Mouse (Mus musculus) R1 (cell line): Measurements from ENCODE around the gene Man2b2.

ENCODE experiments used
- DNase-seq: peaks from one replicate; pipeline ENCODE4 v3.0.0-alpha.2; 2018; ENCODE audit warnings: low read depth, low spot score

Gene Man2b2

DNA sequence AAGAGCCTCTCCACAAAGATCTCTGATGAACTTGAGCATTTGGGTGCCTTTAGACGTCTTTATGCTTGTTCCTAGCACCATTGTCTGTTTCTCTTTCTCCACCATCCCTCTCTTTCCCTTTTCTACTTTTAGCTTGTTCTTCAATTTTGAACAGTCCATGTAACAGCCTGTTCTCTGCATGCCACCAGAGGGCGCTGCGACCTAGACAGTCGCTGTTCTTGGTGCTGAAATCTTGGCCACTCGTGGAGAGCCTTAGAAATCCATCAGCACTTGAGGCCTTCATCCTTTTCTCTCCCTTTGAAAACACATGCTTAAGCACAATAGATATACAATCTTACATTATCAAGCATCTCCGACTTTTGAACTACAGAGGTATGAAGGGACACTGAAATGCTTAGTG lies 5.5 kb upstream of the Man2b2 start:
- peak; percentile 69 for DNase-seq

DNA sequence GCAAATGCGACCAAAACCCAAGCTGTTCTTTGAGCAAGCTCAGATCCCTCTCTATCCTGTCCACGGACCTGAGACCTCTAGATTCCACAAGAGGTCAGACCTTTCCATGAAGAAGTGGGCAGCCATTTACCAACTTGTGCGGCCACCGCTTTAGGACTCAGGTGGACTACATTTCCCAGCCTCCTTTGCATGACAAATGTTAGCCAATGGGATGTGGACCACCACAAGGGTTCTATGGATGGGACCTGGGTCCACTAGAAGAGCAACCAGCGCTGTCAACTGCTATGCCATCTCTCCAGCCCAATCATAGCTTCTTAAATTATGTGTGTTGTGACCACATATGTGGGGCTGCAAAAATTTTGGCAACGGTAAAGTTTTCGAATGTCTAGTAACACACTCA lies 819 bp upstream of the Man2b2 start:
- peak; percentile 69 for DNase-seq

DNA sequence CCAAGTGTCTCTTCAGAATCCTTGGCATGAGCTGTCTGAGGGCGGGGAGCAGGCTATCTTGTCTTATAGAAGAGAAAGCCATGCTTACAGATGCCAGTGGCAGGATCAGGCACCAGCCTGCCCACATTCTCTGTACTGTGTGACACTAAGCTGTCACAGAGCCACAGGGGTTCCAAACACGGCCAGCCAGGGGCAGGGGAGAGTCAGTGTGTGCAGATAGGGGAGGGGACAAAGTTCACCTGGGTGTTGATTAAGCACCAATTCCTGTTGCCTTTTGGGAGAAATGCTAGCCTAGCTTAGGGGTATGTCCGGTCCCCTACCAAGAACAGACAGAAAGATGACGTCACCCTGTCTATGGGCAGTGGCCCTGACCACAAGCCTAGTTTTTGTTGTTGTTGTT lies 1.4 kb downstream of the Man2b2 start:
- DNase-seq: no peak

DNA sequence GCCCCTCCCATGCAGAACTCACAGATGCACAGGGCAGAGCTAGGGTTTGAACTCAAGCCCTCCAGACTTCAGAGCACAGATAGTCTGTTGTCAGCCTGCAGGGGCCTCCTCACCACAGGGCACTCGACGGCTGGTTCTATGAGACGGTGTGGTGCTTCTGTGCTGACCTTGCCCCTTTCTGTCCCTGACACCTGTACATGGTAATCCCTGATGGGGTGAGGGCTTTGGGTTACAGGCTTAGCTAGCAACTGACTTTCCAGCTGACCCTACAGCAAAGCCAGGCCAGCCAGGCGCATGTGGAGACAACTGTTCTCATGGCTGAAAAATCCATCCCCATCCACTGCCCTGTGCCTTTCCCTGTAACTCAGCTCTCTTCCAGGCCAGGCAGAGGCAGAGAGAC lies 7.5 kb downstream of the Man2b2 start:
- DNase-seq: no peak

DNA sequence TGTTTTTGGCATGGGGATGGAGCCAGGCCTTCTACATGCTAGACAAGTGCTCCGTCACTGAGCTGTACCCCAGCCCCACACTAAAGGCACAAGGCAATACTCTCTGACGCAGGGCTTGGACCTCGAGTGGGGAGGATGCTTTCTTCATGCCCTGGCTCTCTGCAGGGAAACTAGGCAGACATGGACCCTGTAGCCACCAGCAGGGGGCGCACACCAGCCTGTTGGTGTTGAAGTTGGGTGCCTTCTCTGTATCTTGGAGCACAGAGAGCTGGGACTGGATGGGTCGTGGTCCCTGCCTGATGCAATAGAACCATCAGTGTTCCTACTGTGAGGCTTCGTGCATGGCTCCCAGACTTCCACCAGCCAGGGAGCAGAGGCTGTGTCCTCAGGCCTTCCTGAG lies 10.3 kb downstream of the Man2b2 start:
- peak; percentile 74 for DNase-seq

DNA sequence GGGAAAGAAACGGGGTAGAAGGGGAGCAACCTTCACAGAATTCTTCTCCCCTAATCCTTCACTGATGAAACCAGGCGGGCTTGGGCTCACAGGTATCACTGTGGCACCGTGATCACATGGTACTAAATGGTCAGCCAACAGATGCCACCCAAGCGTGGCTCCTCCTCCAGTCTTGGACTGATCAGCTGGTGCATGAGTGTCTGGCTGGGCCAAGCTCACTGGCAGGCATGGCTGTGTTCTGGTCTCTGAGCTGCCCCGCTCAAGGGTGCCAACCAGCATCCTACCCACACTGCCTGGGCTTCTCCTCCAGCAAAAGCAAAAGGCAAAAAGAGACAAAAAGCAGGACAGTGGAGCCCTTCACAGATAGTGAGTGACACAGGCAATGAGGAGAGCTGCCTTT lies 10.7 kb downstream of the Man2b2 start:
- no peak for DNase-seq

DNA sequence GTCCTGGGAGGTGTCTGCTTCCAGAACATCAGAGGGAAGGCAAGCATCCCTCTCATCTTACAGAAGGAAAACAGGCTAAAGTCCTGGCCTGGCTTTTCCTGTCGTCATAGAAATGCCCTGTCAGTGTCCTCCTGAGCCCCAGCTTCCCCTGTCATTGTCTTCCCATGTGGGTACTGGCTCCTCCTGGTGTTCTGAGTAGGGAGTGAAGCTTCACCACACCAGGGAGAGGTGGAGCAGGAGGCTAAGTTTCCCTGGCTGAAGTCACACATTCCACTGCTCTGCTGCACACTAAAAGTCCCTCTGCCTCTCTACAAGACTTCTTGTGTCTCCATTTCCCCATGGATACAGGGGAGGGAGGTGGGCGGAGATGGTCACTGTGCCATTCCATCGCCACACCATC lies 12.7 kb downstream of the Man2b2 start:
- DNase-seq: peak; percentile 53

DNA sequence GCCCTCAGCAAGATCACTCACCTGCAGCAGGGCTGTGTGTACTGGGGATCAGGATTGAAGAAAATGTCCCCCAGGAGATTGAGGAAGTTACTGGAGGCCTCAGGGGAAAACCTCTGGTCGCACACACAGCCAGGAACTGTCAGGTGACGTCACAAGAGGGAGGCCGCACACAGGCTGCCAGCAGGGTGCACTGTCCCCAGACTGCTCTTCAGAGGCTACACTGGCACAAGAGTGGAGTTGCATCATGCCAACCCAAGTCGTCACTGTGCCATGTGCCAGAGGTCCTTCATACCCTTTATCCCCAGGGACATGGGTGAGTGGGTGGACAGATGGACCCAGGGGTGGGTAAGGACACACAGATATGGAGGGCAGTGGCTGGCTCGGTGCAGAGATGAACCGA lies 15.9 kb downstream of the Man2b2 start:
- DNase-seq: no peak

DNA sequence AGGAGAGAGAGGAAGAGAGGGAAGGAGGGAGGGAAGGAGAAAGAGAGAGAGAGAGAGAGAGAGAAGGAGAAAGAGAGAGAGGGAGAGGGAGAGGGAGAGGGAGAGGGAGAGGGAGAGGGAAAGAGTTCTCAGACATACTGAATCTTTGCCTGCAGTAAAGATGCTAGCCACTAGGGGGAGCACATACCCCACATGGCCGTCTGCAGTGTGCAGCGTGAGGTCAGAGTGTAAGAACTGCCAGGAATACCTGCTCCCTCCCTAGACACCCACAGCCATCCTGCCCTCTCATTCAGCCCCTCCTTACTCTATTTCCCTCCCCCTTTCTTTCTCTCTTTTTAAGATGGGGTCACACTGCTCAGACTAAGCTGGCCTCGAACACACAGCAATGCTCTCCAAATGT lies 19.0 kb downstream of the Man2b2 start:
- DNase-seq: peak; percentile 77

DNA sequence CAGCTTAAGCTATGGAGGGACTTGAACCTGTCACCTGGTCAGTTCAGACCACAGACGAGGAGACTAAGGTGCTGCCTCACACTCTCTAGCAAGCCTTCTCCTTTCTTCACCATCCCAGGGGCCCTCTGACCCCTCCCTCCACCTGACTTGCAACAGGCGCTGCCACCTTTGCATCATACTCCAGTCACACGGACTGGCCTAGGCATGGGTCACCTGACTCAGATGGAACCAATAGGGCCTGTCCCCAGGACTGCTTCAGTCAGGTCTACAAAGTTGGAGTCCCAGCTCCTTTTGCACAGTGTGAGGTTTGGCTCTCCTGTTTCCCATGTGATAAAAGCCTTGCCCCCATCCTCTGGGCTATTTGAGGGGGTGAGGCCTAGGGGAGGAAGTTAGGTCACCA lies 19.8 kb downstream of the Man2b2 start:
- DNase-seq: no peak

DNA sequence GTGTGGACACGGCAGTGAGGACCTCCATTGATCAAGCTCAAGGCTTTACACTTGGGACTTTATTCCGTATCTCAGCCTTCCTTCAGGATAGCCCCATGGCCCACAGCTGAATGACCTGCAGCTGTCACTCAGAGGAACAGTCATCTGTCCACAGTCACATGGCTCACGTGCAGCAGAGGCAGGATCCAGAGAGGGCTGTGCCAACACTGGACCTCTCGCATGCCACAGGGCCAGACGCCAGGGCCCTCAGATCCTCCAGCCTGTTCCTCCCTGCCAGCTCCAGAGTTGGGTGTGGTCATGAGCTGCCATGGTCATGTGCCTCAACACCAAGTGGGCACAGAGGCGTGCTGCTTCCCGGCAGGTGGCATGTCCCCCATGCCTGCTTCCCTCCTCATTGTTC lies 21.3 kb downstream of the Man2b2 start:
- no peak for DNase-seq

DNA sequence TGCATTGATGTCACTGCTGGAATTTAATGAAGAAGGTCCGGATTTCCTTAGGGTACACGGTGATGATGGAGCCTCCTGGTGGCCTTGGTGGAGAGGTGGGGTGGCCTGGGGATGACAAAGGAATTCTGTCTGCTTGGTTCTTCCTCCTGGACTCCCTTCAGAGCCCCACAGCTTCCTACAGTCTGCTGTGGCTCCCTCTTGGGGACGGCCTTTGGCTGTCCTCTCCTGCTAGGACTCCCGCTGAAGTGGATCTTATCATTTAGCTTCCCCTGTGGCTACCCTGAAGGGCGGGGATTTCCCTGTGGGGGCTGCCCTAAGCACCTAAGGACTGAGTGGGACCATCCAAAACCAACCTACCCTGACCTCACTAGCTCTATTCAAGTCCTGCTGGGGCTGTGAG lies 23.3 kb downstream of the Man2b2 start:
- DNase-seq: no peak

DNA sequence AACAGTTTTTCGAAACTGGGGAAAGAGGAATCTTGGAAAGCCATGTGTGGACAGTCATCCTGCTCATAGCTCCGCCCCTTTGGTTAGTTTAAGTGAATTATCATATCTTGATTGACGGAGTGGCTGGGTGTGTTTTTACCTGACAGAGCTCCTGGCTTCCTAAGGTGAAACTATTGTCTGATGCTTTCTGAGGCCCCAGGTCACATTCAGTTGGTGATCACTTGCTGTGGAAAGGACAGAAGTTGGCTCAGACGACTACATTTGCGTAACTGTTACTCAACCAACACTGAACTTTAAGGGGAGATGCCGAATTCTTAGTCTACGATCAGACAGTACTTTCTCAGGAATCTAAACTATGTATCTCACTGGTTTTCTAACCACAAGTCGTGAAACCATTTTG lies 33.2 kb downstream of the Man2b2 start:
- peak; percentile 91 for DNase-seq

DNA sequence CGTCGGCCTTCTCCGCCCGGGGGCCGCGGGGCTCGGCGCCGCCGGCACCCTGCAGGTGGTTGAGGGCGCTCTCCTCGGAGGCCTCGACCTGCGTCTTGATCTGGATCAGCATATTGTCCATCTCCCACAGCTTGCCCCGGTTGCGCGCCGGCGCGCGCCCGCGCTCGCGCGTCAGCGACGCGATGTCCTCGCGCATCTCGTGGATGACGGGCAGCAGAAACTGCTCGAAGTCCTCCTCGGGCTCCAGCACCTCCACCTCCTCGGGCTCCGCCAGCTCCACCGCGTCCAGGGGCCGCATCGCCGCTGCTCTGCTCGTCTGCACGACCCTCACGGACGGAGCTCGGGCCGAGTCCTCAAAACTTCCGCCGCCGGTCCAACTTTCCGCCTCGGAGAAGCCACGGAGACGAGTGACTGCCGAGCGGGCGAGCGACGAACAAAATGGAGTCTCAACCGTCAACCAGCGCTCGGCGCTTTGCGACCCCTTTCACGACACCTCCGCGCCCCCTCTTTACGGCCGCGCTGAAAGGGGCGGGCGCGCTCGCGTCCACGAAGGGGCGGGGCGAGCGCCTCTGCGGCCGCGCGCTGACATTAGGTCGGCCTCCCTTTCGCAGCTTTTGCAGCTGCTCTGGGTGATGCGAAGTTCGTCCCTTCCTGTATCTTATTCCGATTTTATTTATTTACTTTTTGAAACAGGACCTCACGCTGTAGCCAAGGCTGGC lies 34.0 kb downstream of the Man2b2 start, which contains the start of gene Mrfap1:
Mrfap1 (minus strand) TSS at position 477 of the 719 bp plus-strand sequence.
- DNase-seq: peak; percentile 96

DNA sequence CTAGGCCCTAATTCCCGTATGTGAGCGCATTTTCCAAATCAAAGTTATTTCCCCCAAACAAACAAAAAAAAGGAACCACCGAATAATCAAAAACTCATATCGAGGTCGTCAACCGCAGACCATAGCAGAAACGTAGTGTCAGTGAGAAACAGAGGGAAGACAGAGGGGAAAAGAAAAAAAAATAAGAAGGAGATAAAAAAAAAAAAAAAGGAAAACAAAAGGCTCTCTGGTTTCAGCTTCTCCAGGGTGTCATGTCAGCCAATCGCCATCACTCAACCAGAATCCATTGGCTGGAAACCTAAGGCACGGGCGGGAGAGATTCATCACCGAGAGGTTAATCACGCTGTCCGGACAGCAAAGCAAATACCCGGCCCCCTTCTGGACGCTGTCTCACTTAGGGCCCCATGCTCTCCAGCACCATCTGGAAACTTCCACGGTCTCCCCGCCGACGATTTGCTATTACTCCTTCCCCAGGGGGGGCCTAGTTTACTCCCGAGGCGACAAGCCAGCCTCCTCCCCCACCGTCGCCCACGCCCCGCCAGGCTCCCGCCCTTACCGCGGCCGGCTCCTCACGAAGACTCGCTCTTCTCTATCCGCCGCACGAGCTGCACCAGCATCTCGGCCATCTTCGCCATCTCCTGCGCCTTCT lies 34.7 kb downstream of the Man2b2 start:
- DNase-seq: peak; percentile 71

DNA sequence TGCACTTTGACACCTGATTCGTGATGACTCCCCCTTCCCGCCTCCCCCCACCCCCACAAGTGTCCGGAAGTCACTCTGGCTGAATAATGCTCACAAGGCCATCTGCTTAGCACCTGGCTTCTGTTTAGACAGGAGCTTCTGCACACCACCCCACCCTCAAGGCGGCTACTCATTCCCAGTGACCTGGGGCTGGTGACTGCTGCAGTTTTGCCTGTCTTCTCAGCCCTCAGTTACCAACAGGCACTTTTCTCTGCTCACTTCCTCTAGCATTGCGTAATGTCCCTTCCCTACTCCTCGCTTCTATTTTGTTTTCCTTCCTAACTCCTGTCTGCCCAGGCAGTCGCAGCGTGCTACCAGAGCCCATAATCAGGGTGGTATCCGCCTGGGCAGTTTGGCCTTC lies 38.6 kb downstream of the Man2b2 start:
- DNase-seq: no peak

DNA sequence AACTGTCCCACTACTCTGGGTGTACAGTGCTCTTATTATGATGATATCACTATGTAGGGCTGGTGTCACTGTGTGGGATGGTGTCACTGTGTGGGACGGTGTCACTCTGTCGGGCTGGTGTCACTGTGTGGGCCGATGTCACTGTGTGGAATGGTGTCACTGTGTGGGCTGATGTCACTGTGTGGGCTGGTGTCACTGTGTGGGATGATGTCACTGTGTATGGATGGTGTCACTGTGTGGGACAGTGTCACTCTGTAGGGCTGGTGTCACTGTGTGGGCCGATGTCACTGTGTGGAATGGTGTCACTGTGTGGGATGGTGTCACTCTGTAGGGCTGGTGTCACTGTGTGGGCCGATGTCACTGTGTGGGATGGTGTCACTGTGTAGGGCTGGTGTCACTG lies 44.4 kb downstream of the Man2b2 start:
- DNase-seq: no peak

DNA sequence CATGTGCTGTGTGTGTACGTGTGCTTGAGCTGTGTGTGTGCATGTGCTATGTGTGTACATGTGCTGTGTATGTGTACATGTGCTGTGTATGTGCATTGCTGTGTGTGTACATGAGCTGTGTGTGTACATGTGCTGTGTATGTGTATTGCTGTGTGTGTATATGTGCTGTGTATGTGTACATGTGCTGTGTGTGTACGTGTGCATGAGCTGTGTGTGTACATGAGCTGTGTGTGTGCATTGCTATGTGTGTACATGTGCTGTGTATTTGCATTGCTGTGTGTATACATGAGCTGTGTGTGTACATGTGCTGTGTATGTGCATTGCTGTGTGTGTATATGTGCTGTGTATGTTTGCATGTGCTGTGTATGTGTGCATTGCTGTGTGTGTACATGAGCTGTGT lies 50.9 kb downstream of the Man2b2 start:
- DNase-seq: no peak

DNA sequence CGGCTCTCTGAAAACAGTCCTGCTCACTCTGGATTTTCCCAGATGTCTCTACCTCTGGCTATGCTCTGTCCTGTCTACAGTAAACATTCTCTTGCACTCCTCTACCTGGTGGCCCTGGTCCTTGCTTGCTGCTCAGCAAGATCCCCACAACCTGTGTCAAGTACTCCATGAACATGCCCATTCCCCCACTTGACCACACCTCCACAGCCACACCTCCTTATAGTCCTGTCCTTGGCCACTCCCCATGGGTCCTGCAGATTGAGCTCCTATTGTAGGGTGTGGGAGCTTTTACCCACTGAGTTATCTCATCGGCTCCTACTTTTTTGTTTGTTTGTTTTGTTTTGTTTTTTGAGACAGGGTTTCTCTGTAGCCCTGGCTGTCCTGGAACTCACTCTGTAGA lies 51.6 kb downstream of the Man2b2 start:
- DNase-seq: peak; percentile 74

DNA sequence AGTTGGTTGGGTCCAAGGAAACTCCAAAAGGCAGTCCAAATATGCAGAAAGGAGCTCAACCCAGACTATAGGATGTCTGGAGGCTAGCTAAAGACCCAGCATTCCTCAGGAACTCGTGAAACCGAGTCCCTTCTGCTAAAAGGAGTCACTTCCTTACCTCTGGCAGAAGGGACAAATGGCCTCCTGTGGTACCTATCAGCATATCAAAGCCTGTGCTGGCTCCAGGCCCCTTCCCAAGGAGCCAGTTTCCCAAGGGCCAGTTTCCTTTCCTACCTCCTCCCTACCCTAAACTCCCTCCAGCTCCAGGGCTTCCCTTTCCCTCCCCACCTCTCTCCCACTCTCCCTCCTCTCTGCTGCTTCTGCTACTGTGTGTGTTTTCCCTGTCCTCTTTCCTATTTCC lies 53.3 kb downstream of the Man2b2 start:
- peak; percentile 76 for DNase-seq

DNA sequence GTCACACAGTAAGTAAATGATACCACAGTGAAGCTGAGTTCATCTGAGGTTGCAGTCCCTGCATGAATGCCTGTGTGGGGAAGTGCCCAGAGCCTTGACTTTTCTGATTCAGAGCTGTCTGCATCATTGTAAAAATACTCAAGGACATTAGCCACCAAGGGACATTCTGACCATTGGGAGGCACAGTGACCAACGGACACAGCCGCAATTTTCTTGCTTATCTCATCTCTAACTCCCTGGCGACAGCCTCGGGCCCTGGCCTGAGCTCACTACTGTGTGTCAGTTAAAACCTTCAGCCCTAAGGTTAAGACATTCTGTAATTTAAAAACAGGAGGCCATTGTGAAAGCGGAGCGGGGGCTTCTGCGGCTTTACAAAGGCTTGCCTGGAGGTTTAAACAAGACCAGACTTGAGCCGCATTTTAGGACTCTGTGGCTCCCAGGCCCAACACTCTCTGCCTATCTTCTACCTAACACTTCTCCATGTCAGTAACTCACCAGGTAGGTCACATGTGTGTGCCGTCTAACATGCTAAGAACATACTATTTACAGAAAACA lies 54.4 kb downstream of the Man2b2 start:
- no peak for DNase-seq

DNA sequence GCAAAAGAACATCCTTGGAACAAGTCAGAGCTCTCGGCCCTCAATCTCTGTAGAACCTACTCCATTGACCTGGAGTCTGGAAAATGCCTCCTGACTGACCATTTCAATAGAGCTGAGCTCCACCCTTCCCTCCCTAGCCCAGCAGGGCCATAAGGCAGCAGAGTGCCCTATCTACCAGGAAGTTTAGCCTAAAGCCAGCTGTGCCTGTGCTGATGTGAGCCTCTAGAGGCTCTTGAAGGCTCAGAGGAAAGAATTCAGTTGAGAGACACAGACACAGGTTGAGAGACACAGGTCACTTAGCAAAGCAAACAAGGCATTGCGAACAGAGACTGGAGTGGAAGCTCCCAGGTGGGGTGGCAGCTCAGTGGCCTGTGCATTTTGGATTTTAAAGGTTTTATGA lies 55.1 kb downstream of the Man2b2 start:
- DNase-seq: no peak

DNA sequence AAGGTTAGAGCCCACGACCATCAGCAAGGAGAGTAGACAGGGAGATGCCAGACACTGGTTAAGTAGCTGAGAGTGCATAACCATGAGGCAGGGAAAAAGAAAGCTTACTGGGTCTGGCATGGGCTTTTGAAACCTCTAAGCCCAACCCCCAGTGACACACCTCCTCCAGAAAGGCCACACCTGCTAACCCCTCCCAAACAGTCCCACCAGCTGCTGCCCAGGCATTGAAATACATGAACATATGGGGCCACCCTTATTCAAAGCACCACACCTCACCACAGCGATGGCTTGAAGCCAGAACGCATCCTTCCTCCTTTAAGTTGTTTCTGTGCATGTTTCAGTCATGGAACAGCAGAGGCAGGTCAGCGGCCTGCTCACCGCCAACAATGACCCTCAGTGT lies 57.9 kb downstream of the Man2b2 start:
- peak; percentile 26 for DNase-seq
